Mouse (Mus musculus): Measurements from ENCODE around the gene Olfr315. TPM values are rescaled to one million over a fixed set of nuclear protein-coding genes. Genes with fewer than 3 reads are reported as not detected.
"Not testable (repeated sequence)": the region's sequence is repeated elsewhere in the genome, so short reads cannot be mapped to it uniquely, and the experiment has no call there.

Gene Olfr315
- polyA plus RNA-seq, 2 experiments = not detected

DNA sequence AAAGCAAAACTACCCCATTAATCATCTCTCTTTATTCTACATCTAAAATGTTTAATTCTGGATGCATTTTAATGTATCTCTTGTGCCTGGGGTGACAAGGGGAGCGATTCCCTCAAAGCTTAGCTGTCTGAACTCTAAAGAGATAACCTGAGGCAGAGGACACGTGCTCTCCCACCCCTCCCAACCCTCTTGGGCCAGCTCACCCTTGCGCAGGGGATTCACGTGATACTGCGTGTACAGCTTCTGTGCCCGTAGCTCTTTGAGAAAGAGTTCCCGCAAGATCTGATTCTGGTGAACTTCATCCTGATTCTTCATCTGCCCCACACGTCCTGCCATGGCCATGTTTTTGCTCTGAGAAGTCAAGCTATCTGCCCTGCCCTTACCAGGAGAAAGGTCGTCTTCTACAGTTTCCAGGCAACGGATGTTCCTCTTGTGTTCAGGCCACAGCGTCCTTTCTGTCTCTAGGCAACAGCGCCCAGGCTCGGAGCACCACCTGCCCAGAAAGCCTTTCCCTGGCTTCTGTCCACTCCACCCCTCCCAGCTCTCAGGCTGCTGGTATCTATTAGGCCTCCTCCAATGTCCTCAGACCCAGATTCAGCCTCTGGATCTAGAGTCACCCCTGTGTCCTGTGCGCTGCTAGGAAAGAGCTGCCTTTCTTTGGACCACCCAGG, 28.7 kb downstream of the Olfr315 start, which contains the start of gene Fam183b:
TSS of gene Fam183b (minus strand) at position 403 of the 671 bp plus-strand sequence.
- no peak for ATAC-seq (ENCODE audit: low FRiP score, low read depth)
- H3K4me2 ChIP-seq (replicated peaks; ENCODE audit: low read depth, low read length, severe bottlenecking) = no peak within 1 kb of the TSS
- WGBS = 42% methylated on average over 14 of the region's 14 CpGs

DNA sequence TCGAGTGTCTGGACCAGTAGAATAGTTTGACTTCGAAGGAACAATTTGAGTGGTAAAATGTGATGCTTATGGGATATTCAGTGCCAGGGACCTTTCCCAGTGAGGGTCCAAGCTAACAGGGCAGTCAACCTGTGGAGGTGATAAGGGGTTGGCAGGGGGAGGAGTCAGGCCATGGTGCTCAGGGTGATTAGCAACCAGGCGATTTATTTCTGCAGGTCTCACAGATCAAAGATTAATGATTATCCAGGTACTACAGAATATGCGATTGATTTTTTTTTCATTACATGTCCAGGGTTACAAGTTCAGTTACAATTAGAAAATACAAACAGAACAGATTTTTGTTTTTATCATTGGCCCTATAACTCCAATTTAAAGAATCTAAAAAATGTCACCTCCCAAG, 30.9 kb downstream of the Olfr315 start:
- H3K4me2 ChIP-seq (replicated peaks; ENCODE audit: low read depth, low read length, severe bottlenecking) = no peak overlapping the region
- H3K36me3 ChIP-seq (ENCODE audit: control insufficient read depth, insufficient read depth, low read length) = no peaks in the 10 kb centered on the region
- TF ChIP-seq POLR2A (IDR thresholded peaks at IDR 0.05; ENCODE audit: borderline replicate concordance, extremely low read depth, insufficient read depth, insufficient read length) = no peak
- no peak overlapping the region for H3K9ac ChIP-seq (ENCODE audit: low read depth, low read length, severe bottlenecking)
- no peak overlapping the region for H3K4me3 ChIP-seq (replicated peaks; ENCODE audit: low read length)
- no peaks in the 10 kb centered on the region for H3K27me3 ChIP-seq (ENCODE audit: control insufficient read depth, insufficient read depth, low read length)
- H3K4me1 ChIP-seq (ENCODE audit: control insufficient read depth, insufficient read depth, low read length) = no peaks in the 10 kb centered on the region
- no peak overlapping the region for H3K27ac ChIP-seq (replicated peaks; ENCODE audit: low read depth, low read length)
- H3K9me3 ChIP-seq (ENCODE audit: control insufficient read depth, low read length) = no peaks in the 10 kb centered on the region
- WGBS = 61% methylated on average over 4 of the region's 4 CpGs
- ATAC-seq (ENCODE audit: low FRiP score, low read depth) = no peak
- no peak for DNase-seq (ENCODE audit: low spot score)

More for the DNA sequence above, 28.7 kb downstream of the Olfr315 start, which contains the start of gene Fam183b:
- Histone ChIP-seq H3K27me3 (ENCODE audit: control insufficient read depth, insufficient read depth, low read length) (no peaks in the 10 kb centered on the region), H3K9ac (ENCODE audit: low read depth, low read length, severe bottlenecking) (no peak within 1 kb of the TSS), H3K9me3 (ENCODE audit: control insufficient read depth, low read length) (no peaks in the 10 kb centered on the region), H3K36me3 (ENCODE audit: control insufficient read depth, insufficient read depth, low read length) (no peaks in the 10 kb centered on the region), H3K4me1 (ENCODE audit: control insufficient read depth, insufficient read depth, low read length) (no peaks in the 10 kb centered on the region), H3K27ac (replicated peaks; ENCODE audit: low read depth, low read length) (no peak within 1 kb of the TSS), H3K4me3 (replicated peaks; ENCODE audit: low read length) (no peak within 1 kb of the TSS)
- DNase-seq (ENCODE audit: low spot score) = no peak
- no peak for TF ChIP-seq POLR2A (IDR thresholded peaks at IDR 0.05; ENCODE audit: borderline replicate concordance, extremely low read depth, insufficient read depth, insufficient read length)

DNA sequence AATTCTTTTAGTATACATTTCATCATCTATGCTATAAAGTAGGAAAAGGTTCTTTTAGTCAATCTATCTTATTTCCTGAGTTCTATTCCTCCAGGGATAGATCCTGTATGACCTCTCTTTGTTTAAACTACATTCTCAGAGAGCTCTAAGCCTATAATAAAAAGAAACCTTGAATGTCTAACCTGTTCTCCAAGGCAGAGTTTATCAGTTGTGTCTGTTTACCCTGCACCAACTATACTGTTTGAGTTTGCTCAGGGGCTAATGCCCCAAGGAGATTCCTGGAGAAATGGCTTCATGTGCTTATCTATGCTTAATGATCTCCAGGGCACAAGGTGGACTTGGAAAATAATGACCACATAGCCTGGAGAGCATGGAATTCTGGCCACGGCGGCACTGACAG, 31.4 kb downstream of the Olfr315 start:
- Histone ChIP-seq H3K4me2 (replicated peaks; ENCODE audit: low read depth, low read length, severe bottlenecking) (no peak overlapping the region), H3K27ac (replicated peaks; ENCODE audit: low read depth, low read length) (no peak overlapping the region), H3K27me3 (ENCODE audit: control insufficient read depth, insufficient read depth, low read length) (no peaks in the 10 kb centered on the region), H3K36me3 (ENCODE audit: control insufficient read depth, insufficient read depth, low read length) (no peaks in the 10 kb centered on the region), H3K9me3 (ENCODE audit: control insufficient read depth, low read length) (no peaks in the 10 kb centered on the region), H3K4me3 (replicated peaks; ENCODE audit: low read length) (no peak overlapping the region), H3K4me1 (ENCODE audit: control insufficient read depth, insufficient read depth, low read length) (no peaks in the 10 kb centered on the region), H3K9ac (ENCODE audit: low read depth, low read length, severe bottlenecking) (no peak overlapping the region)
- no peak for ATAC-seq (ENCODE audit: low FRiP score, low read depth)
- no peak for DNase-seq (ENCODE audit: low spot score)
- WGBS = 68% methylated on average over 2 of the region's 2 CpGs
- no peak for TF ChIP-seq POLR2A (IDR thresholded peaks at IDR 0.05; ENCODE audit: borderline replicate concordance, extremely low read depth, insufficient read depth, insufficient read length)

DNA sequence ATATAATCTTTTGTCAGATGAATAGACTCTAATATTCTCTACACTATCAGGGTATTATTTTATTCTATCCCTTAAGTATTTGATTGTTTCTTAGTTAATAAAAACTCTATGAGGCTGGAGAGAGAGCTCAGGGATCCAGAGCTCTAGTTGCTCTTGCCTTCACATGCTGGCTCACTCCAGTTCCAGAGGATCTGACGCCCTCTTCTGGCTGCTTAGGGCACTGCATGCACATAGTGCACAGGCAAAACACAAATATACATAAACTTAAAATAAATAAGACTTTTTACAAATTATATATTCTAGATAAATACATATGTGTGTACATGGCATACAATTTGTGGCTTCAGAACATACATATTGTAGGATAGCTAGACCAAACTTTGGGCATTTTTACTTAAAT, 39.0 kb downstream of the Olfr315 start:
- DNase-seq (ENCODE audit: low spot score) = no peak
- Histone ChIP-seq H3K9me3 (ENCODE audit: control insufficient read depth, low read length) (no peaks in the 10 kb centered on the region), H3K9ac (ENCODE audit: low read depth, low read length, severe bottlenecking) (no peak overlapping the region), H3K4me1 (ENCODE audit: control insufficient read depth, insufficient read depth, low read length) (no peaks in the 10 kb centered on the region), H3K4me3 (replicated peaks; ENCODE audit: low read length) (no peak overlapping the region), H3K4me2 (replicated peaks; ENCODE audit: low read depth, low read length, severe bottlenecking) (no peak overlapping the region), H3K27ac (replicated peaks; ENCODE audit: low read depth, low read length) (no peak overlapping the region), H3K27me3 (ENCODE audit: control insufficient read depth, insufficient read depth, low read length) (no peaks in the 10 kb centered on the region), H3K36me3 (ENCODE audit: control insufficient read depth, insufficient read depth, low read length) (no peaks in the 10 kb centered on the region)
- ATAC-seq (ENCODE audit: low FRiP score, low read depth) = no peak
- TF ChIP-seq POLR2A (IDR thresholded peaks at IDR 0.05; ENCODE audit: borderline replicate concordance, extremely low read depth, insufficient read depth, insufficient read length) = no peak
- WGBS = 0% methylated on average over 1 of the region's 1 CpGs

- ATAC-seq (ENCODE audit: low FRiP score, low read depth); H3K9me3 ChIP-seq (ENCODE audit: control insufficient read depth, low read length); H3K36me3 ChIP-seq (ENCODE audit: control insufficient read depth, insufficient read depth, low read length); H3K27me3 ChIP-seq (ENCODE audit: control insufficient read depth, insufficient read depth, low read length); H3K4me2 ChIP-seq (replicated peaks; ENCODE audit: low read depth, low read length, severe bottlenecking); H3K9ac ChIP-seq (ENCODE audit: low read depth, low read length, severe bottlenecking); H3K4me3 ChIP-seq (replicated peaks; ENCODE audit: low read length); H3K27ac ChIP-seq (replicated peaks; ENCODE audit: low read depth, low read length); DNase-seq (ENCODE audit: low spot score); H3K4me1 ChIP-seq (ENCODE audit: control insufficient read depth, insufficient read depth, low read length): not testable (repeated sequence)
- WGBS = 57% methylated on average over 1 of the region's 1 CpGs
These were observed 41.7 kb downstream of the Olfr315 start, which contains the start of gene Olfr313 for GRCm38 (mm10) chr11:58814700-58815099. Gene Olfr313, plus strand, starts transcription at chr11:58815000.
